Mouse (Mus musculus): ENCODE measurements around the gene Cnnm3. TPM values are rescaled to one million over a fixed set of nuclear protein-coding genes. Genes with fewer than 3 reads are reported as not detected.

Cnnm3 gene
- total and polyA plus RNA-seq, 3 experiments: 4.2 to 9.9 TPM; not detected in 1

- peaks cover 0 to under 1% of the 10 kb centered on the region in 2 experiments; a peak in 2 of 4 replicates for H3K27me3 ChIP-seq (ENCODE audit: control insufficient read depth in 1 of 2, insufficient read depth in 2 of 2, low read length in 2 of 2)
- no peaks in the 10 kb centered on the region for H3K9me3 ChIP-seq (replicated peaks; ENCODE audit: insufficient read depth, low read length)
Measured at GRCm38 (mm10) chr1:36552506-36552905, 40.8 kb downstream of the Cnnm3 start.

GRCm38 (mm10) chr1:36554633-36555399, 43.1 kb downstream of the Cnnm3 start:
- H3K36me3 ChIP-seq (ENCODE audit: control insufficient read depth in 1 of 2, insufficient read depth in 2 of 2, low read length in 2 of 2): no peaks in the 10 kb centered on the region
- no peaks in the 10 kb centered on the region for H3K9me3 ChIP-seq (replicated peaks; ENCODE audit: insufficient read depth, low read length)
- TF ChIP-seq TCF12 (IDR thresholded peaks at IDR 0.05; ENCODE audit: low read depth, low read length) (no peak), ELF1 (IDR thresholded peaks at IDR 0.05; ENCODE audit: low read depth, low read length) (no peak)
- no peaks in the 10 kb centered on the region; the same call in 1 of the 2 replicates for H3K79me2 ChIP-seq (ENCODE audit: control insufficient read depth, insufficient read depth, low read length, poor library complexity)
- H3K4me3 ChIP-seq (ENCODE audit: control insufficient read depth in 1 of 2, insufficient read depth in 1 of 2, low read depth in 2 of 2, low read length in 2 of 2): no peak overlapping the region
- H3K4me1 ChIP-seq (ENCODE audit: control insufficient read depth in 1 of 2, insufficient read depth in 2 of 2, low read length in 2 of 2): no peaks in the 10 kb centered on the region; a peak in 1 of 4 replicates
- no peak for DNase-seq (ENCODE audit: low read depth, low spot score)
- H3K27ac ChIP-seq (ENCODE audit: control insufficient read depth, low read depth, low read length): no peak overlapping the region
- no peak overlapping the region for H3K9ac ChIP-seq (ENCODE audit: control insufficient read depth, low read depth, low read length, poor library complexity, severe bottlenecking)
- peaks cover 13% of the 10 kb centered on the region in 2 experiments for H3K27me3 ChIP-seq (ENCODE audit: control insufficient read depth in 1 of 2, insufficient read depth in 2 of 2, low read length in 2 of 2)

More at GRCm38 (mm10) chr1:36552506-36552905, 40.8 kb downstream of the Cnnm3 start:
- Histone ChIP-seq H3K27ac (ENCODE audit: control insufficient read depth, low read depth, low read length) (no peak overlapping the region), H3K9ac (ENCODE audit: control insufficient read depth, low read depth, low read length, poor library complexity, severe bottlenecking) (no peak overlapping the region), H3K36me3 (ENCODE audit: control insufficient read depth in 1 of 2, insufficient read depth in 2 of 2, low read length in 2 of 2) (no peaks in the 10 kb centered on the region), H3K4me3 (ENCODE audit: control insufficient read depth in 1 of 2, insufficient read depth in 1 of 2, low read depth in 2 of 2, low read length in 2 of 2) (no peak overlapping the region), H3K4me1 (ENCODE audit: control insufficient read depth in 1 of 2, insufficient read depth in 2 of 2, low read length in 2 of 2) (peaks cover 0 to 1% of the 10 kb centered on the region in 2 experiments; a peak in 2 of 4 replicates), H3K79me2 (ENCODE audit: control insufficient read depth, insufficient read depth, low read length, poor library complexity) (no peaks in the 10 kb centered on the region; the same call in 1 of the 2 replicates)
- DNase-seq (ENCODE audit: low read depth, low spot score): no peak
- TF ChIP-seq KAT2A (conservative IDR thresholded peaks at IDR 0.05; ENCODE audit: low read depth, low read length) (no peak), MAX (IDR thresholded peaks at IDR 0.05; ENCODE audit: low read length) (no peak), TBP (IDR thresholded peaks at IDR 0.05; ENCODE audit: low read depth, low read length) (no peak), RAD21 (IDR thresholded peaks at IDR 0.05; ENCODE audit: low read depth, low read length) (no peak), TCF12 (IDR thresholded peaks at IDR 0.05; ENCODE audit: low read depth, low read length) (no peak), JUND (IDR thresholded peaks at IDR 0.05; ENCODE audit: low read depth, low read length) (no peak), NRF1 (IDR thresholded peaks at IDR 0.05; ENCODE audit: insufficient read depth, low read depth, low read length, poor library complexity, severe bottlenecking) (no peak), POLR2AphosphoS5 (IDR thresholded peaks at IDR 0.05; ENCODE audit: borderline replicate concordance, low read depth, low read length) (no peak)

GRCm38 (mm10) chr1:36555798-36556395, 44.2 kb downstream of the Cnnm3 start:
- Histone ChIP-seq H3K4me1 (ENCODE audit: control insufficient read depth in 1 of 2, insufficient read depth in 2 of 2, low read length in 2 of 2) (no peaks in the 10 kb centered on the region; a peak in 1 of 4 replicates), H3K36me3 (ENCODE audit: control insufficient read depth in 1 of 2, insufficient read depth in 2 of 2, low read length in 2 of 2) (no peaks in the 10 kb centered on the region), H3K27me3 (ENCODE audit: control insufficient read depth in 1 of 2, insufficient read depth in 2 of 2, low read length in 2 of 2) (peaks cover 13% of the 10 kb centered on the region in 2 experiments), H3K79me2 (ENCODE audit: control insufficient read depth, insufficient read depth, low read length, poor library complexity) (no peaks in the 10 kb centered on the region; the same call in 1 of the 2 replicates), H3K9ac (ENCODE audit: control insufficient read depth, low read depth, low read length, poor library complexity, severe bottlenecking) (peak overlapping the region; percentile 80), H3K4me3 (ENCODE audit: control insufficient read depth in 1 of 2, insufficient read depth in 1 of 2, low read depth in 2 of 2, low read length in 2 of 2) (peak overlapping the region; percentile 70 to 78), H3K9me3 (replicated peaks; ENCODE audit: insufficient read depth, low read length) (no peaks in the 10 kb centered on the region), H3K27ac (ENCODE audit: control insufficient read depth, low read depth, low read length) (no peak overlapping the region)
- peak; percentile 16 for DNase-seq (ENCODE audit: low read depth, low spot score)
- TF ChIP-seq SIN3A (IDR thresholded peaks at IDR 0.05; ENCODE audit: low read length) (no peak), KAT2A (conservative IDR thresholded peaks at IDR 0.05; ENCODE audit: low read depth, low read length) (no peak), USF2 (IDR thresholded peaks at IDR 0.05; ENCODE audit: borderline replicate concordance in 1 of 2, insufficient read depth in 1 of 2, low read depth in 1 of 2, low read length in 2 of 2) (no peak), RCOR1 (IDR thresholded peaks at IDR 0.05; ENCODE audit: low read depth, low read length) (no peak), MAFK (IDR thresholded peaks at IDR 0.05; ENCODE audit: borderline replicate concordance, low read depth, low read length) (no peak), RAD21 (IDR thresholded peaks at IDR 0.05; ENCODE audit: low read depth, low read length) (no peak), ZKSCAN1 (IDR thresholded peaks at IDR 0.05; ENCODE audit: low read depth, low read length) (no peak), MEF2A (IDR thresholded peaks at IDR 0.05; ENCODE audit: extremely low read depth, insufficient replicate concordance, low read depth, low read length, poor library complexity, severe bottlenecking) (no peak), BHLHE40 (IDR thresholded peaks at IDR 0.05; ENCODE audit: borderline replicate concordance, low read depth, low read length) (no peak), ZC3H11A (IDR thresholded peaks at IDR 0.05; ENCODE audit: low read depth, low read length) (no peak), TBP (IDR thresholded peaks at IDR 0.05; ENCODE audit: low read depth, low read length) (no peak), MYB (IDR thresholded peaks at IDR 0.05; ENCODE audit: low read depth, low read length) (no peak), ZMIZ1 (IDR thresholded peaks at IDR 0.05; ENCODE audit: low read depth, low read length) (no peak), SMC3 (IDR thresholded peaks at IDR 0.05; ENCODE audit: low read depth, low read length) (no peak), EP300 (IDR thresholded peaks at IDR 0.05; ENCODE audit: low read depth in 1 of 2, low read length in 2 of 2) (no peak)

Measured in MEL (cell line).